Mouse (Mus musculus): ENCODE results near the gene Grik4. TPM values are rescaled to one million over a fixed set of nuclear protein-coding genes. Genes with fewer than 3 reads are reported as not detected.
A peak's percentile ranks its signal among the peaks of the same experiment; 100 is the strongest.

The Grik4 gene
- total RNA-seq, 4 experiments from 2014 or later, result 48.5 to 59.1 (median 53.3) TPM

GRCm38 (mm10) chr9:42906995-42907394, 37.3 kb downstream of the Grik4 start:
- no peak for DNase-seq (ENCODE audit: low spot score in 2 of 2)

- DNase-seq (ENCODE audit: low spot score in 2 of 2), result peak in 1 of 2 experiments; percentile 28
Measured at GRCm38 (mm10) chr9:42898091-42898591, 46.2 kb downstream of the Grik4 start.

GRCm38 (mm10) chr9:42897361-42898051, 46.8 kb downstream of the Grik4 start:
- peak; percentile 66 to 74 for DNase-seq (ENCODE audit: low spot score in 2 of 2)

DNA sequence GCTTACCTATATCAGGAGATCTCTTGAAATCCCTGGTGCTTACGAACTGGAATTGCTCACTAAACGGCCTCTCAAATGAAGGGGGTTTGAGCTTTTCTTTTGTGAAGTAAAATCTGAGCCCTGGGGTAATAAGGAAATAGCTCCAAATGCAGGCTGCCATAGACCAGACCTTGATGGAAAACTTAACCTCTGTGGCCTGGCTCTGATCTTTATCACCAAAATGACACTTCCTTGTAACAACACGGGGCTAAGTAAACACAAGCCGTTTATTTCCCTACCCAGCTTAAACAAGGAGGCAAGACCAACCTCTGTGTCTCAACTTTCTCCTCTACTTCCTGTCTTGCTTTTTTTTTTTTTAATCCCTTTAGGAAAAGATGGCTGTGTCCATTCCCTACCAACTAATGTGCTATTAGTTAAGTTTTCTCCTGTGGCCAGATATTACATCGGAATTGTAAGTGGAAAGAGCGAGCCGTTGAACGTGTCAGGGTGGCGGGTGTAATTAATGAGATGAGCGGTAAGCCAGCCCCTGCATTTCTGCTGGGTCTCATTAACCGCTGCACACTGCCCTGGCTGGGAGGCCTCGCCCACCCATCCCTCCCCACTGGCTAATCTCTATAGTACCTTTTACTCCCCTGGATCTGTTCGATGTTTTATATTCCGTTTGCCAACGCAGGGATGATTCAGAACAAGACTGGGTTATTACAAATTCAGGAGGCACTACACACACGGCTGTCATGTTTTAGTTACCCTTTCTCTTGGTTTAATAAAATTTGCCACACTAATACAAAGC, 47.7 kb downstream of the Grik4 start:
- no peak for DNase-seq (ENCODE audit: low spot score in 2 of 2)

DNA sequence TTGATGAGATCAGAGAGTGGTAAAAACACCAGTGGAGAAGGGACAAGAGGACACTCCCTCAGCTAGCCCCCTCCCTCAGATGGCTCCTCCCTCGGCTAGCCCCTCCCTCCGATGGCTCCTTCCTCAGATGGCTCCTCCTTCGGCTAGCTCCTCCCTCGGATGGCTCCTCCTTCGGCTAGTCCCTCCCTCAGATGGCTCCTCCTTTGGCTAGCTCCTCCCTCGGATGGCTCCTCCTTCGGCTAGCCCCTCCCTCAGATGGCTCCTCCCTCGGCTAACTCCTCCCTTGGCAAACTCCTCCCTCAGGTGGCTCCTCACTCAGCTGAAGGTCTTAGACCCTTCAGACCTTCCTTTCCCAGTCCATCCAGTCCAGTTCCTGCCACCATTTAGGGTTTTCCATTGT, 51.5 kb downstream of the Grik4 start:
- no peak for DNase-seq (ENCODE audit: low spot score in 2 of 2)

DNA sequence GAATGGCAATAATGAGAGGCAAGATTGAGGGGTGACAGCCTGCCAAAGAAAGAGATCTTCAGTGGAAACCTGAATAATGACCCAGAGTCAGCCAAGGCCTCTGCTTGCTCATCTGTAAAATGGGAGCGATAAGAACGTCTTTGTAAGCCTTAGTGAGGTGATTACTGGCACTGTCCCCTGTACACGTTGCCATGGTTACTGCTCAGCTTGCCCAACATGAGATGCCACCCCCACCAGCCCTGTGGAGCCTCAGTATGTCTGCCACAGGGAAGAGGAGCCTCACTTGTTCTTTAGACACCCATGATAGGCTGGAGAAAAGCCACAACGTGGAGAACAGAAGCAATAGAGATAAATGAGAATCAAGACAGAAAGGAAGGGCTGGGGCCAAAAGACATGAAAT, 56.4 kb downstream of the Grik4 start:
- peak in 1 of 2 experiments; percentile 43 for DNase-seq (ENCODE audit: low spot score in 2 of 2)

DNA sequence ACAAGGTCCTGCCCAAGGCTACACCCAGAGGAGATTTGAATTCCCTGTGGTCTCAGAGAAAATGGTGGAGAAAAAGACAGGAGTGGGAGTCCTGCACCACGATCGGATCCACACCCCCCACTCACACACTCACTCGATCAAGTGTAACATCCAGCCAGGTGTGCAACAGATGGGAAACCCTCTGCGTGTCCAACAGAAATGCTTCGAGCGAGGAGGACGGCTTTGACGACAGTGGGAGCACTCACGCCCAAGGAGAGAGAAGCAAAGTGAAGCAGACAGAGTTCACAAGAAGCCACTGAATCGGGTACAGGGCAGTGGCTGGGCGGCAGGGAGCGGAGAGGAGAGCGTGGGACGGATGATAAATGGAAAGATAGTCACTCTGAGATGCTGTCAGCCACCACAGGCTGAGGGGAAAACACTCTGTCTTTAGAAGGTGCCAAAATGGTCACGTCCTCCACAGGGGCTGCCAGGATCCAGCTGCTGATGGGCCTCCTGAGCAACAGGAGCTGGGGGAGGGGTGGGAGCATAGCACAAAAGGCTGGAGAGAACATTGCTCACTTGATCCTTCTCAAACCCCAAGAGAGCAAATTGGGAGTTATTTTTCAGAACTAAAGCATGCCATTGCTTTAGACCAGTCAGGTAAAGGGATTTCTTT, 58.1 kb downstream of the Grik4 start:
- DNase-seq (ENCODE audit: low spot score in 2 of 2), result no peak

- no peak for DNase-seq (ENCODE audit: low spot score in 2 of 2)
Measured at GRCm38 (mm10) chr9:42885566-42885965, 58.7 kb downstream of the Grik4 start.

GRCm38 (mm10) chr9:42885123-42885522, 59.2 kb downstream of the Grik4 start:
- DNase-seq (ENCODE audit: low spot score in 2 of 2), result no peak

- no peak for DNase-seq (ENCODE audit: low spot score in 2 of 2)
Measured at GRCm38 (mm10) chr9:42883006-42883759, 61.1 kb downstream of the Grik4 start.

DNA sequence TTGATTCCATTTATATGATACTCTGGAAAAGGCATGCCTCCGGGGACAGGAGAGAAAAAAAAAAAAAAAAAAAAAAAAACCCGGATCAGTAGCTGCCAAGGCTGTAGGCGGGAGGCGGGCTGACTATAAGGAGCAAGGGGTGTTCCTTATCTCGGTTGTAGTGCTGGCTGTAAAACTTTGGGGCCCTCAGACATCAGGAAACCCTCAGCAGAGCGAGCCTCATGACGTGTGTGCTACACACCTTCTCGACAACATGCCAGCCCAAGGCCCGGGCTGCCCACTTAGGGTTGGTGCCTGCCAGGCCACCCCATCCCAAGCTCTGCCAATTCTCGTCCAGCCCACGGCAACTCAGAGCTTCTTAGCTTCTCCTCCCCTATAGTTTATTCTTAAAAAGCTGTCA, 62.0 kb downstream of the Grik4 start:
- DNase-seq (ENCODE audit: low spot score in 2 of 2), result no peak

DNA sequence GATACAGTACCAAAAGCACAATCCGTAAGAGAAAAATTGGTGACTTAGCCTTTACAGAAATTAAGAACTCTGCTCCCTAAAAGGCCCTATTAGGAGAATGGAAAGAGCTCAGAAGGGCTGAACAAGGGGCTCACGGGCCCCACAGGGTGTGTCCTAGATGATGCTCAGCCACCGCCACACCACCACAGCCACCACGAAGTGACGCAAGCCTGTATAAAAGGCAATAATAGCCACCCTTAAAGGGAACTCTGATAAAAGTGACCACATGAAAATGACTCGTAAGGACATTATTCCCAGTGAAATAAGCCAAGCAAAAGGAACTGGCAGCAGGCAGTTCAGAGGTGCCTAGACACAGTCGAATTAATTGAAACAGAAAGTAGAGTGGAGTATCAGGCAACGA, 63.3 kb downstream of the Grik4 start:
- DNase-seq (ENCODE audit: low spot score in 2 of 2), result no peak

- DNase-seq (ENCODE audit: low spot score in 2 of 2), result no peak
Measured at GRCm38 (mm10) chr9:42878401-42878800, 65.9 kb downstream of the Grik4 start.

DNA sequence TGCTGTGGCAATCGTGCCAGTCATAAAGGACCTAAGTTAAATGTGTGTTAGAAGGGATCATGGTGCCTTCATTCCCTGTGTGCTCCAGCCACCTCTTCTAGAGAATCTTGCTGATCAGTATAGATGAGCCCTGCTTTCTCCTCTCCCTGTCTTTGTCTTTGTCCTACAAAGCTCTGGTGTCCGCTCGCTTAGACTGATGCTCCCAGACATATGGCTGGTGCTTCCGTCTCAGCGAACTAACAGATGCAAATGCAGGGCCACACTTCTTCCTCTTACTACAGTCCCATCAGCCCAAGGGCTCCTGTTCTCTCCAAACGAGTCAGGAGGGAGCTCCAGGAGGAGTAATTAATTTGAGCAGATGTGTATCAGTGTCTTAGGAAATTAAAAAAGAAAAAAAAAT, 71.4 kb downstream of the Grik4 start:
- no peak for DNase-seq (ENCODE audit: low spot score in 2 of 2)

GRCm38 (mm10) chr9:42871681-42872080, 72.6 kb downstream of the Grik4 start:
- no peak for DNase-seq (ENCODE audit: low spot score in 2 of 2)

DNA sequence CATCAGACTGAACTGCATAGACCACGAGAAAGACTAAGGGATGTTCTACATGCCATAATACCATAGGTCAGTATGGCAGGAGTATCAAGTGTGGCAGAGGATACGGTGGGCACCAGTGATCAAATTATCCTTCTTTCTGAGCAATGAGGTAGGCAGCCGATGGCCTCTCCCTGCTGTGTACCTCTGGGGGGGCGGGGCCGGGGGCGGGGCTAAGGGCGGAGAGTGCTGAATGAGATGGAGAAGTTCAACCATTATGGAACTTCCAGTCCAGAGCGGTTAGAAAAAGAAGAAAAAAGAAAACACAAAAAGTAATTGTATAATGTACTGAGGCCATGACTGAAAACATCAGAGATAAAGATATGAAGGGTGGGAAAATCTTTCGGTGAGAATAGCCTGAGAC, 74.0 kb downstream of the Grik4 start:
- no peak for DNase-seq (ENCODE audit: low spot score in 2 of 2)

DNA sequence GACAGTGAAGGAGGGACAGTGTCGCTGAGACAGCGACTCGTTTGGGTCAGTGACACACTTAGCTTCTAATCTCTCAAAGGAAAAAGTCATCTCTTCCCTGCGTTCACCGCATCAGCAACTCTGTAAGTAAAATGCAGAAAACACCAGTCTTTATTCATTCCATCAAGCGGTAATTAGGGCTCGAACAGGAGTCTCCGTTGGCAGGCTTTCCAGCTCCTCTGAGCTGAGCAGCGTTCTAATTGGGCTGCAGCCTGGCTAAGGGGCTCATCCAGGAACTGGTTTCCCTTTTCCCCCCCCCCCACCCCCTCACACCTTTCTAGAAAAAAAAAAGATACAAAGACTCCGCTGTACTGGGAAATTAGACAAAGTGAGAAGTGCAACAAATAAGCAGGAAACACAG, 75.8 kb downstream of the Grik4 start:
- DNase-seq (ENCODE audit: low spot score in 2 of 2), result no peak

- DNase-seq (ENCODE audit: low spot score in 2 of 2), result no peak
Measured at GRCm38 (mm10) chr9:42866650-42867049, 77.6 kb downstream of the Grik4 start.

DNA sequence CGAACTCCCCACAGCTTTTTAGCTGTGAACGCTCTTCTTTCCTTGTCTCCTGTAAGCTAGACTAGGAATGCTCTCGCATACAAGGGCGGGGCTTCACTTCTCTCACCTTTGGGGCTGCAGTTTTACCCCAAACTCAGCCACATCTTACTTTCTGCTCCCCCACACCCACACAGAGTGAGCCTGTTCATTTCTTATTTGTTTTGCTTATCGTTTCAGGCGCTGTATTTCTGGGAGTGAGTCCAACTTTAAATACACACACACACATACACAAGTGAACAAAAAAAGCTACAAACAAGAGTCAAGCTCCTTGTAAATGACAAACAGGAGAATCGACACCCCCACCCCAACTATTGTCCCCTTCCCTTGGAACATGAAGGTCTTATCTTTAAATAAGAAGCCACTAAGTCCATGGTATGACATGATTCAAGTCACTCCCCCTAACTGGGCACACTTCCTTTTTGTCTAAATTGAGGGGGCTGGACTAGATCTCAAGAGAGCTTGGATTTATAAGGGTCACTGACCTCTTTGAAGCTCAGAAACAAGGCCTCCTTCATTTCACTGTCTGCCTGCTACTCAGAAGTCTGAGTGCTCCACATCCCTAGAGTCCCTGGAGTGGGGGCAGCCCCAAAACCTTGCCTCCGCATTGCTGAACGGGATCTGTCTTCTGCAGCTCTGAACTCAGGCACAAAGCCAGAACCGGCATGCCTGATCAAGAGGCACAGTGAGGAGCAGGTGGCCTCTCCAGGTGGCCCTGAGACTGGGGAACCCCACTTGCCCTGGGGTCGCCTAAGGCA, 79.1 kb downstream of the Grik4 start:
- DNase-seq (ENCODE audit: low spot score in 2 of 2), result no peak

- DNase-seq (ENCODE audit: low spot score in 2 of 2), result no peak
Measured at GRCm38 (mm10) chr9:42863360-42863759, 80.9 kb downstream of the Grik4 start.

GRCm38 (mm10) chr9:42861711-42862110, 82.6 kb downstream of the Grik4 start:
- DNase-seq (ENCODE audit: low spot score in 2 of 2), result no peak

All from layer of hippocampus, adult 8-10 months (tissue).